Mouse (Mus musculus): Measurements from ENCODE around the gene Lrig2. TPM values are rescaled to one million over a fixed set of nuclear protein-coding genes. Genes with fewer than 3 reads are reported as not detected.

Gene Lrig2
- polyA plus RNA-seq (2014; fragmentation: Illumina TruSeq; extraction: RNeasy Lipid Tissue Mini Kit (QIAGEN cat#74804); ENCODE audit: low read depth, low replicate concordance) = 19.3 TPM

GRCm38 (mm10) chr3:104511538-104512423, at the start of gene Lrig2:
Lrig2 (minus strand) TSS chr3:104511918.

Other genes with a start within 250 kb of the Lrig2 start
- gene Slc16a1, start 126.8 kb upstream of the Lrig2 start, polyA plus RNA-seq (2014; fragmentation: Illumina TruSeq; extraction: RNeasy Lipid Tissue Mini Kit (QIAGEN cat#74804); ENCODE audit: low read depth, low replicate concordance) = 25.1 TPM

All from testis, adult 10 weeks (tissue).